Mouse (Mus musculus) hindbrain, embryonic 10.5 days (tissue): ENCODE measurements around the gene Dlg5. TPM values are rescaled to one million over a fixed set of nuclear protein-coding genes. Genes with fewer than 3 reads are reported as not detected.

Experiments
- DNase-seq: peaks from one replicate; pipeline ENCODE4 v3.0.0-alpha.2; 2017; ENCODE audit warnings: low spot score
- H3K27ac ChIP-seq: fragments of 300-500 bp; sonication (generic); 2 replicates; pipeline ENCODE4 v1.5.1; 2016; ENCODE audit warnings: mild to moderate bottlenecking, moderate library complexity
- H3K27me3 ChIP-seq: fragments of 300-500 bp; sonication (generic); 2 replicates; pipeline ENCODE4 v1.6.1; 2016; ENCODE audit warnings: mild to moderate bottlenecking; ENCODE audit not compliant: poor library complexity, insufficient read depth, severe bottlenecking
- H3K36me3 ChIP-seq: fragments of 300-500 bp; sonication (generic); 2 replicates; pipeline ENCODE4 v1.6.1; 2016; ENCODE audit warnings: mild to moderate bottlenecking, moderate library complexity
- H3K4me1 ChIP-seq: fragments of 300-500 bp; sonication (generic); replicated peaks from 2 replicates; pipeline ENCODE4 v1.6.1; 2016; ENCODE audit warnings: mild to moderate bottlenecking
- H3K4me3 ChIP-seq: fragments of 300-500 bp; sonication (generic); 2 replicates; pipeline ENCODE4 v1.5.1; 2016; ENCODE audit warnings: mild to moderate bottlenecking, moderate library complexity
- H3K9me3 ChIP-seq: fragments of 300-500 bp; sonication (generic); 2 replicates; pipeline ENCODE4 v1.6.1; 2016; ENCODE audit warnings: mild to moderate bottlenecking, moderate library complexity
- WGBS: fragments of 180-500 bp; shearing (Covaris S2); methylation state at CpG from one replicate; pipeline ENCODE4 v1.1.7; 2016; 5-methylcytosine and 5-hydroxymethylcytosine counted together
- polyA plus RNA-seq: library from polyadenylated mRNA; unstranded; fragments of >200 nt; fragmentation: Nextera tagmentation; extraction: Ambion mirVana; gene quantifications from 2 replicates; pipeline ENCODE4 v1.2.1, GENCODE M21; 2016

The Dlg5 gene
- polyA plus RNA-seq, 1 experiment from 2014 or later = 12.7 TPM

DNA sequence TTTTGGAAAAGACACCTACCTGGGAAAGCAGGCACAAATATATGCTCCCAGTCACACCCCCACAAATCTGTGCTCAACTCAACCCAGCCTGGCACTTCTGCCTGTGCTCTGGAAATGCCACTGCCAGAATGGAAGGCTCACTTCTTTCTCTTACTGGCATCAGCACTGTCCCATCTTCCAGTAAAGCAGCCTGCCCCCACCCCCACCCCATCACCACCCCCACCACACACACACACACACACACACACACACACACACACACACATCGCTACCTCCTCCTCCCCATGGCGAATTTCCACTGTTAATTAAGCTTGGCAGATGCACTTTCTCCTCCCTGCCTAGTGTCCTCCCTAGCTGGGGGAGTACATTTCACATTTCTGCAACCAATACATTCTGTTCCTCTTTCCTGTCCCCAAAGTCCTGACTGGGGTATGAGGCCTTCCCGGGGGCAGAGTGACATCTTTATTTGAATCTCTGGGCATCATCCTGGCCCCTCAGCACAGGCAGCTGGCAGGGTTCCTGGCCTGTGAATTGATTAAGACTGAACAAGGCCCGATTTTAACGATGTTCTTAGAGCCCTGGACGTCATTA is 40.3 kb downstream of the Dlg5 start:
- DNase-seq = no peak
- WGBS = 34% methylated on average over 6 of the region's 6 CpGs
- Histone ChIP-seq H3K4me3 (no peak overlapping the region), H3K27me3 (no peaks in the 10 kb centered on the region), H3K4me1 (peaks cover 52% of the 10 kb centered on the region), H3K36me3 (peaks cover 5% of the 10 kb centered on the region), H3K9me3 (0 out of 2 replicates have a peak, but pooled peaks cover 3% of the 10 kb centered on the region), H3K27ac (peak overlapping the region; percentile 70)

DNA sequence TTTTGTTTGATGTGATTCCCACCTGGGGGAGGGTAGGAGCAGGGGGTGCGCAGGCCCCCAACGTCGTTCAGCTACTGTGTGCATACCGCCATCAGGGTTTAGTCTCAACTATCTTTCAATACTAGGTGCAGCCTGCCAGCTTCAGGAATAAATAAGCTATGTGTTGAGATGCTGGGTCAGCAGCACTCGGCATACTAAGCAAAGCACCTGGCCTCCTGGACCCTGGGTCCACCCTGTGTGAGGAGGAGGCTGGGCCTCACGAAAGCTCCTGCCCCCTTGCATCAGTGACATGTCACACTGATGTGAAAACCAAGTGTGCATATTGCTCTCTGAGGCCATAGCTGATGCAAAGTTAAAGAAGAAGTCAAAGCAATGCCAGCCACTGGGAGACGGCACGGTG is 42.5 kb downstream of the Dlg5 start:
- no peaks in the 10 kb centered on the region for H3K9me3 ChIP-seq
- 94% methylated on average over 8 of the region's 8 CpGs for WGBS
- H3K36me3 ChIP-seq = peaks cover 14% of the 10 kb centered on the region
- no peak for DNase-seq
- H3K4me1 ChIP-seq = peaks cover 51% of the 10 kb centered on the region
- H3K4me3 ChIP-seq = no peak overlapping the region
- 0 out of 2 replicates have a peak overlapping the region, but pooled peaks have one; percentile 5 for H3K27ac ChIP-seq
- H3K27me3 ChIP-seq = no peaks in the 10 kb centered on the region

- Histone ChIP-seq H3K4me3 (no peak overlapping the region), H3K9me3 (no peaks in the 10 kb centered on the region), H3K36me3 (peaks cover 23% of the 10 kb centered on the region), H3K27me3 (no peaks in the 10 kb centered on the region), H3K4me1 (peaks cover 28% of the 10 kb centered on the region), H3K27ac (no peak overlapping the region)
- DNase-seq = no peak
- WGBS = 96% methylated on average over 2 of the region's 2 CpGs
These were observed 44.9 kb downstream of the Dlg5 start for GRCm38 (mm10) chr14:24200771-24201170.

DNA sequence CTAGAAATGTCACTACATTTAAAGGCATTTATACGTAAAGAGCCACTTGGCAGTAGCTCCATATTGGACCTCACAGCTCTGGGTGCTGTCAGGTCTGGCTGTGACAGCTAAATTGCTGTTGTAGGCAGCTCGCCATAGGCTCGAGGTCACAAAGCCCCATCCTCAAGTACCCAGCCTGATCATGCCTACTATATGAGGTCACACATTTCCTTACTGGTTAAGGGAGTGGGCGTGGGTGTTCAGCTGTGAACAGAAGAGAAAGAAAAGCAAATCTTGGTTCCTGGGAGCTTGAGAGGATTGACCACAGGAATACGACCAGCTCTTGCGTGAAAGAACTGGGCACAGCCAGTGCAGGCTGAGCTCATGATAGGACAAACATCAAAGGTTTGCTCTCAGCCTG is 46.0 kb downstream of the Dlg5 start:
- no peaks in the 10 kb centered on the region for H3K27me3 ChIP-seq
- WGBS = 92% methylated on average over 6 of the region's 6 CpGs

GRCm38 (mm10) chr14:24197865-24198264 is 47.9 kb downstream of the Dlg5 start:
- no peaks in the 10 kb centered on the region for H3K27me3 ChIP-seq
- H3K4me3 ChIP-seq = no peak overlapping the region
- no peak overlapping the region for H3K27ac ChIP-seq
- DNase-seq = no peak
- 0 out of 2 replicates have a peak, but pooled peaks cover 4% of the 10 kb centered on the region for H3K4me1 ChIP-seq
- 78% methylated on average over 5 of the region's 5 CpGs for WGBS
- no peaks in the 10 kb centered on the region for H3K9me3 ChIP-seq
- H3K36me3 ChIP-seq = peaks cover 24% of the 10 kb centered on the region

More for the DNA sequence above, 46.0 kb downstream of the Dlg5 start:
- Histone ChIP-seq H3K9me3 (no peaks in the 10 kb centered on the region), H3K36me3 (peaks cover 24% of the 10 kb centered on the region), H3K4me3 (no peak overlapping the region), H3K27ac (no peak overlapping the region), H3K4me1 (peaks cover 17% of the 10 kb centered on the region)
- DNase-seq = no peak

DNA sequence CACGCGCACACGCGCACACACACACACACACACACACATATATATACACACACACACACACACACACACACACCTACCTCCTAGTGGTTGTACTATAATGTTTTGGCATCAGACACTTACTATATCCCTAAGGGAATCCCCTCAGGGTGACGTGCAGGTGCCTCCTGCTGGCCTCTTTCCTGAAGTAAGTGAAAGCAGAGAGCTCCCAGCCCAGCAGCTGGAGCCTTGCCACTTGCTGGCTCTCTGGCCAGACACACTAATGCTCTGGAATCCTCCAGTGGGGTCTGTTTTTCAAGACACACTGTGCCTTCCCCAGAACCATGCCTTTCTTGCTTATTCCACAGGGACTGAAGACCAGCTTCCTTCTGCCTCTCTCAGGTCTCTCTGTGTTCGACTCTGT is 48.8 kb downstream of the Dlg5 start:
- no peak for DNase-seq
- Histone ChIP-seq H3K9me3 (no peaks in the 10 kb centered on the region), H3K4me3 (no peak overlapping the region), H3K27ac (no peak overlapping the region), H3K27me3 (no peaks in the 10 kb centered on the region), H3K36me3 (peaks cover 24% of the 10 kb centered on the region), H3K4me1 (0 out of 2 replicates have a peak, but pooled peaks cover 2% of the 10 kb centered on the region)
- 86% methylated on average over 6 of the region's 6 CpGs for WGBS

GRCm38 (mm10) chr14:24190131-24190530 is 55.6 kb downstream of the Dlg5 start:
- Histone ChIP-seq H3K27ac (no peak overlapping the region), H3K36me3 (peaks cover 25% of the 10 kb centered on the region), H3K4me1 (peaks cover 13% of the 10 kb centered on the region), H3K27me3 (no peaks in the 10 kb centered on the region), H3K4me3 (no peak overlapping the region), H3K9me3 (no peaks in the 10 kb centered on the region)
- no peak for DNase-seq
- WGBS = 94% methylated on average over 13 of the region's 13 CpGs

GRCm38 (mm10) chr14:24189598-24189997 is 56.1 kb downstream of the Dlg5 start:
- no peak overlapping the region for H3K27ac ChIP-seq
- peaks cover 25% of the 10 kb centered on the region for H3K36me3 ChIP-seq
- H3K9me3 ChIP-seq = no peaks in the 10 kb centered on the region
- 87% methylated on average over 7 of the region's 7 CpGs for WGBS
- no peaks in the 10 kb centered on the region for H3K27me3 ChIP-seq
- DNase-seq = no peak
- H3K4me1 ChIP-seq = peaks cover 15% of the 10 kb centered on the region
- no peak overlapping the region for H3K4me3 ChIP-seq

DNA sequence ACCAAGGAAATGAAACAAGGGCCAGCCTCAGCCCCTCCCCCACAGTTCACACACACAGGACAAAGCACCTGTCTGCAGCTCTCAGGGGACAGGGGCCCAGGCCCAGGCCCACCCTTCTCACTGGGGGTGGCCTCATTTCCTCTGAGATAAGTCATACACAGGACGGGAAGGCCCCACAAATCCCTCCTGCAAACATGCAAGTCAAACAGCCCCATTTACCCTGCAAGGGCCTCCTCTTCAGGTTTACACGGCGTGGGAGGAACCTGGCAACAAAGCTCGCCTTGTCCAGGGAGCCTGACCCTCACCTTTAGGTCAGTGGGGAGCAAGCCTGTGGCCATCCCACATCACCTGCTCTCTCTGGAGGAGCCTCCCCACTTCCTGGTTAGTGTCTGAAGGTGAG is 60.2 kb downstream of the Dlg5 start:
- no peaks in the 10 kb centered on the region for H3K9me3 ChIP-seq
- DNase-seq = no peak
- H3K36me3 ChIP-seq = peaks cover 18% of the 10 kb centered on the region
- H3K4me1 ChIP-seq = peaks cover 20% of the 10 kb centered on the region
- H3K27me3 ChIP-seq = no peaks in the 10 kb centered on the region
- H3K27ac ChIP-seq = peak overlapping the region; percentile 72
- H3K4me3 ChIP-seq = no peak overlapping the region
- 46% methylated on average over 4 of the region's 4 CpGs for WGBS

GRCm38 (mm10) chr14:24182955-24183354 is 62.8 kb downstream of the Dlg5 start:
- H3K4me1 ChIP-seq = peaks cover 21% of the 10 kb centered on the region
- no peaks in the 10 kb centered on the region for H3K9me3 ChIP-seq
- H3K36me3 ChIP-seq = peaks cover 4% of the 10 kb centered on the region; the same call in 1 of the 2 replicates
- 85% methylated on average over 3 of the region's 3 CpGs for WGBS
- no peak overlapping the region for H3K27ac ChIP-seq
- no peaks in the 10 kb centered on the region for H3K27me3 ChIP-seq
- no peak for DNase-seq
- H3K4me3 ChIP-seq = no peak overlapping the region

DNA sequence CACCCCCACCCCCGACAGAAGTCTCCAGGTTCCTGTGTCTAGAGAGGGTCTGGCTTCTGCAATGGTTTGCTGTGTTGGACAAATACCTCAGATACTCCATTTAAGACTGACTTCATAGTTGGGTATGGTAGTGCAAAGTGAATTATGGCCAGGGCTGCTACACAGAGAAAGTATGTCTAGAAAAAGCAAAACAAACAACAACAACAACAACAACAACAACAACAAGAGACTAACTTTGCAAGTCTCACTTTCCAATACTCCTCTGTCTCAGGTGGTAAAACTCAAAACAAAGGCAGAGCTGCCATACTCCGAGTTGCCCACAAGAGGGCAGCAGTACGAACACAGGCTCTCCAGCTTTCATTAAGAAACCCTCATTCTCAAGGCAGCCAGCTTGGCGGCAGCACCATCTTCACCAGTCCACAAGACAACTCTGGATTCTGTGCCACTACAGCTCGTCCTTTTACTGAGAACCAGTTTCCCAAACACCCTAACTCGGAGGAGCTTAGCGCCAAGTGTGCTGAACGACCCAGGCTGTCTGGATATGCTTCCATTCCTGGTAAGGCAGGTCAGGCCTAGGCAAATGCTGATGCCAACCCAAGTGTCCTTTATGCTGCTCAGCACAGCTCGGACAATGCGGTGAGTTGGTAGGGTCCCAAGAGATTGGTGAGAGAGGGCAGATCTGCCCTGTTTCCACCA is 63.8 kb downstream of the Dlg5 start:
- Histone ChIP-seq H3K27ac (peak overlapping the region; percentile 62; the same call in 1 of the 2 replicates), H3K27me3 (no peaks in the 10 kb centered on the region), H3K9me3 (no peaks in the 10 kb centered on the region), H3K36me3 (peaks cover 12% of the 10 kb centered on the region), H3K4me3 (no peak overlapping the region), H3K4me1 (peaks cover 30% of the 10 kb centered on the region)
- 32% methylated on average over 10 of the region's 10 CpGs for WGBS
- DNase-seq = peak; percentile 75

- Histone ChIP-seq H3K9me3 (no peaks in the 10 kb centered on the region), H3K4me1 (peaks cover 23% of the 10 kb centered on the region), H3K4me3 (no peak overlapping the region), H3K27me3 (no peaks in the 10 kb centered on the region), H3K27ac (no peak overlapping the region), H3K36me3 (peaks cover 33% of the 10 kb centered on the region)
- DNase-seq = no peak
- 81% methylated on average over 6 of the region's 6 CpGs for WGBS
These were observed 66.2 kb downstream of the Dlg5 start for GRCm38 (mm10) chr14:24179466-24179991.

- no peak overlapping the region for H3K27ac ChIP-seq
- no peak overlapping the region for H3K4me3 ChIP-seq
- H3K27me3 ChIP-seq = no peaks in the 10 kb centered on the region
- 60% methylated on average over 10 of the region's 10 CpGs for WGBS
- DNase-seq = no peak
- peaks cover 58% of the 10 kb centered on the region for H3K36me3 ChIP-seq
- no peaks in the 10 kb centered on the region for H3K9me3 ChIP-seq
- peaks cover 26% of the 10 kb centered on the region for H3K4me1 ChIP-seq
These were observed 69.1 kb downstream of the Dlg5 start for GRCm38 (mm10) chr14:24176609-24177008.
